Mouse (Mus musculus) heart, adult 2 months (tissue): ENCODE measurements around the gene Aip.

Source experiments
- CTCF ChIP-seq: fragments of 200-600 bp; IDR thresholded peaks from 2 replicates; pipeline ENCODE4 v1.8.1; 2022; ENCODE audit warnings: antibody characterized with exemption, mild to moderate bottlenecking, moderate library complexity
- EP300 ChIP-seq: fragments of 200-500 bp; IDR thresholded peaks from 2 replicates; pipeline ENCODE4 v1.6.1; 2011; ENCODE audit warnings: low read depth, low read length, control low read depth; ENCODE audit not compliant: insufficient read depth
- POLR2A ChIP-seq: fragments of 200-500 bp; IDR thresholded peaks from 2 replicates; pipeline ENCODE4 v1.6.1; 2011; ENCODE audit warnings: mild to moderate bottlenecking, low read depth, low read length, control low read depth; ENCODE audit not compliant: insufficient read depth

DNA sequence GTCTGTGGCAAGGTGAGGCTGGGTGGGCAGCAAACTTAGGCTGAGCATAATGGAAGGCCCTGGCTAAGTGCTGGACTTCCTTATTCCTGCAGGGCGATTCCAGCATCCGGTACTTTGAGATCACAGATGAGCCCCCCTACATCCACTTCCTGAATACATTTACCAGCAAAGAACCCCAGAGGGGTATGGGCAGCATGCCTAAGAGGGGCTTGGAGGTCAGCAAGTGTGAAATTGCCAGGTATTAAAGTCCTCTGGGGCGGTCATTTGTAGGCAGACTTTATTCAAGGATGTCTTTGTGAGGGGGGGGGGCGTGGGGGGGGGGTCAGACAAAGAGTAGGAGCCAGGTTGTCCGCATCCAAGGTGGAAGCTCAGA, 25.8 kb upstream of the Aip start:
- TF ChIP-seq CTCF (no peak), POLR2A (no peak), EP300 (no peak)
